Mouse (Mus musculus) kidney, postnatal 14 days (tissue): ENCODE measurements around the gene Cldn16.
A peak's percentile ranks its signal among the peaks of the same experiment; 100 is the strongest.
"Not testable (repeated sequence)": the region's sequence is repeated elsewhere in the genome, so short reads cannot be mapped to it uniquely, and the experiment has no call there.

ENCODE experiments used
- DNase-seq: peaks from one replicate; pipeline ENCODE4 v3.0.0; 2022; ENCODE audit warnings: mixed read lengths

Cldn16 gene

DNA sequence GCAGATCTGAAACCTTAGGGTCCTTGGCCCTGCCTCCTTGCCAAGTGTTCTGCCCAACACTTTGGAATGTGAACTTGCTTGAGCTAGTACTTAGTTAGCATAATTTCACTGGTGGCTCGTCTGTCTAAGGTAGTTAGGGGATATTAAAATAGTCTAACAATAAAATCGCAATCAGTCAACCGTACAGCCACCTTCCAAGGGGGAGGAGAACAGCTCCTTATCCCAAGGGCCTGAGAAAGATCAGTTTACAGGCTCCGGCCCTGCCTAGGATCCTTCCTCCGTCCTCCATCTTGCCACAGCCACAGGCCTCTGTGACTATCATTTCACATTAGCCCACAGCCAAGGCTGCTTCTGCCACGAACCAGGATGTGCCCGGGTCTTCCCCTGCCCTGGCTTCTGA, at the start of gene Cldn16:
Gene Cldn16, plus strand, starts transcription at position 301 of the 400 bp plus-strand sequence.
- DNase-seq, result peak; percentile 12

DNA sequence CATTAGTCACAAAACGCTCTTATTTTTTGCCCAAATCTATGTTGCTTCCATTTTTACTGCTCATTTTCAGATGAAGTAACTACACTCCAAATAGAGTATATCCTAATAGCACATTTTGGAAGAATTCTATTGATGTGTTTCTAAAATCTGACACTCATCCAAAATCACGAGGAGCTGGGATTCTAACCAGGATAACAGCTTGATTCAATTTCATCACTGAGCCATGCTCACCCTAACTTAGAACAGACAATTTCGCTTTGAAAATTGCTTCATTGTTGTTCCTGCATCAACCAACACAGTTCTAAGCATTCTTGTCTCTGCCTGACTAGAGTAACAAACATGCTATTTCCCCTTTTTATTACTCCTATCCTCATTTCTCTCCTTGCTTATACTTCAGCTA, 44.3 kb upstream of the Cldn16 start:
- DNase-seq, result no peak

DNA sequence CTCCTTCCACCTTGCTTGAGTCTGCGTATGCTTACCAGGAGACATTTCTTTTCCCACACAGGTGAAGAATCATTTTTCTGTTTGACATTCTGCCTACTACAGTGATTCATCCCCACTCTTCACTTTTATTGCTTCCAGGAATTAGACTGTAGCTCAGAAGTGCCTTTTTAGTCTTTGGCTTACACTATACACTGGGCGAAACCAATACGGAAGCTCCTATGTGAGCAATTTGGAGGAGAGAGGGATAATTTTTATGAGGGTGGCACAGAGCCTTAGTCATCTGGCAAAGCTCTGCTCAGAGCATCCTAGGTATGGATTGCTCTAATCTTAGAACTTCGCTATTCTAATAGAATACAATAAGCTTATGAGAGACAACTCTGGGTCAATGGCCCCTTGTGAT, 40.9 kb upstream of the Cldn16 start:
- DNase-seq, result no peak

DNA sequence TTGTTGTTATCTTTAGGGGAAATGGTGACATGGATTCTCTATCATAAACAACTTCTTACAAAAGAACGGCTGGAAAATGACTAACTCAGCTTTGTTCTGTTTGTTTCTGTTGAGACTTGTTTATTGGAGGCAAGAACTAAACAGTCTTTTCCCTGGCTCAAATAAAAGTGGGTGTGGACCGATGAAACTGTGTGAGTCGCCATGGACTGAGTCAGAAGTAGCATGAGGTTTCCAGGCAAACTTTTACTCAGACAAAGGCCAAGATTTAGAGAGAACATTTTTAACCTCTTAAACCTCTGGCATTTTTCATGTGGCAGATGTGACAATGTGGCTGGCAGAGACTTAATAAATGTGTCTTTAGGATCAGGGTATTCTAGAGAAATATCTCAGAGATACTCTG, 32.7 kb upstream of the Cldn16 start:
- DNase-seq, result no peak

DNA sequence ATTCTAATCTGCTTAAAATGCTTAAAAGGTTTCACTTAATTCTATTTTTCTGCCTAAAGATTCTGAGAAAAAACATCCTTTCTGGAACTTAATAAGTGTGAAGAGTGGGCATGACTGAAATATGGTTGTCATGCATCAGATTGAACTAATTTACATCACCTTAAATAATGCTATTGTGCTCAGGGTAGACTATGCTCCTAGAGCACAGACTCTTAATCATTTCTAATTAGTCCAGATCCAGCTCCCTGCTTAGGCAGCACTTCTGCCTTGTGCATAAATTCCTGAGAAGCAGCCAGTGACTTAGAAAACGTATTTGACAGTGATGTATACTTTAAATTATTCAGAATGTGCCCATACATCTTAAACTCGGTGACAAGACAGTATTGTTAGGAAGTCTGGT, 29.4 kb upstream of the Cldn16 start:
- DNase-seq, result no peak

DNA sequence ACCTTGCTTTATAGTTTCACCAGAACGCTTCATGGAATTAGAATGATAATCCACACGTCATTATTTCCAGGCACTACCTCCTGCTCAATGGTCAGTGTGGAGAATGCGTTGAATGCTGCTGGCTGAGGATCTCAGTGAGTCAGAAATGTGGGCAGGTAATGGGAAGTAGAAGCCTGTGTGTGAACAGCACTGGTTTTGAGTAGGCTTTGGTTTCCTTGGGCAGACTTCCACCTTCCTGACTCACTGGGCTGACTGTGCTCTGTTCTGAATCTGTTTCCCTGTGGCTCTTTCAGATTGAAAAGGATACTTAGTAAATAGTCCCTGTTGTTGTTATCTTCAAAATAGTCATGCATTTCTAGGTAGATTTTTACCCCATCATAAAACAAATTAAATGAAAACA, 22.9 kb upstream of the Cldn16 start:
- DNase-seq, result no peak

DNA sequence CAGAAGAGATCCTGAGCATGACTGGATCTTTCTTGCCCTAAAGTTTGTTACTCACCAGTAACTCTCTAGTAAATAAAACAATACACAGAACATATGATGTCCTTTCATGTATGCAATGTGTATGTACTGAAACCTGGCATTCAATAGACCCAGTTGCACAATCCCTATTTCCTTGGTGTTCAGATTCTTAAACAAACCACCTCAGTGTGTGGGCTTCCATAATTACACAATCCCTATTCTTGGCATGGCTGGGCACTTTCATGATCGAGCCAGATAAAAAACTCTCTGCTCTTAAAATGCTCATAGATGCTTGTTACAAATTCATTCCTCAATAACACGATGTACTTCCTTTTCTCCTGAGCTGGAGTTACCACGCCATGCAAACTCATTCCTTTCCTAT, 21.8 kb upstream of the Cldn16 start:
- DNase-seq, result no peak

DNA sequence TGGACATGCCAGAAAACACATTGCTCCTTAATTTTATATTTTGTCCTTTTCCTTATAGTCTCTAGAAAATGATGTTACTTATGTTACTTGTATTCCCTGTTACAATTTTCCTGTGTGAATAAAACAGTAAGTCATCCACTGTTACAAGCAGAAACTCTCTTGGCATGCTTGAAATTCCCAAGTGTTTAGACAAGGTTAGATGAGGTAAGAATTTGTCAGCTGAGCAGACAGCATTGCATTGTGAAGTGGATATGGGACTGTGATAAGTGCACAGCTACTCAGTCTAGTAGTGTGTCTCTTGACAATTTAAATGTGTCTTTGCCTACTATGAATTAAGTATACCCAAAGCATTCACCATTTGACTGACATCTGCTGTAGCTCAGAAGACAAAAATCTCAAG, 18.1 kb upstream of the Cldn16 start:
- DNase-seq, result no peak

DNA sequence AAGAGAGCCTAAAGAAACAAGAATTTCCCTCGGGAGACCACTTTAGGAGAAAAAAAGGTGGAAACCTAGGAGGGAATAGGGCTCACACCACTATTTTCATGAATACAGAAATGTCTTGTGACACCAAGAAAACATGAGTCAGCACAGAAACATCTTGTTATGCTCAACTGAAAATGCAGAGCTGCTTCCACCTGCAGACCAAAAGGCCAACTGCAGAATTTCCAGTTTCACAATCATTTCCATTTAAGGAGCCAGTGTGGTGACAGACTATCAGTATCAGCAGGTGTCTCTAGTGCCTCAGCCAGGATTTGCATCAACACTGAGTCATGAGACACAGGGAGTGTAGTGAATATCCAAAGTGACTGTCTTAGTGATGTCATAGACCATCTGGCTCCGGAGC, 15.3 kb upstream of the Cldn16 start:
- peak; percentile 42 for DNase-seq

DNA sequence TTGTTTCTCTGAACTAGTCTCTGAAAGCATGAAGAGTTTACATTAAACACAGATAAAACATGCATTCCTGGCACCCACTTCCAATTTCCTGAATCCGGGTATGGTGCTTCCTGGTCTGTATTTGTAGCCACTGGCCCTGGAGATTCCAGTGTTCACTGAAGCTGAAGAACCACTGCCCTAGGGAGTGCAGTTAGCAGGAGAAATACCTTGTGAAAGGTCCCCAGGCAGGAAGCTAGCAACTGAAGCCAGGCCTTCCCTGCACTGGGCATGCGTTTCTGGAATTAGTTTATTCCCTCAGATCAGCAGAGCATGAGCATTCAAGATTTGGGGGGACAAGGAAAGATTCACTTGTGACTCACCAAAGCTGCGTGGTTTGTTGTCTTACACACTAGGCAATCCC, 8.8 kb upstream of the Cldn16 start:
- peak; percentile 22 for DNase-seq

DNA sequence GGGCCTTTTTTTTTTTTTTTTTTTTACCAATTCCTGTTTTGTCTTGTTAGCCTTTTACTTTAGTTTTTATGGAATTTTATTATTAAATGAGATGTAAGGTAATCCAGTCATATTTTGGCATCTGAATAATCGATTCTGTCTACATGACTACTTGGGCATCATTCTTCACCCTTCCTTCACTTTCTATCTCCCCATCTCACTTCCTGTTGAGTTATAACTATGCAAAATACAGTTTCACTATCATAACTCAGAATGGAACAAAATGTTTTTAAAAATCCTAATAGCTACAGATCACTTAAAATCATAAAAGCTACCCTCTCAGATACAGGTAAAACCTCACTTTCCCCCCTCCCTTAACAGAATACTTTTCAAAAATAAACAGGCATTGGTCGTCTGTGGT, 6.8 kb upstream of the Cldn16 start:
- DNase-seq, result no peak

DNA sequence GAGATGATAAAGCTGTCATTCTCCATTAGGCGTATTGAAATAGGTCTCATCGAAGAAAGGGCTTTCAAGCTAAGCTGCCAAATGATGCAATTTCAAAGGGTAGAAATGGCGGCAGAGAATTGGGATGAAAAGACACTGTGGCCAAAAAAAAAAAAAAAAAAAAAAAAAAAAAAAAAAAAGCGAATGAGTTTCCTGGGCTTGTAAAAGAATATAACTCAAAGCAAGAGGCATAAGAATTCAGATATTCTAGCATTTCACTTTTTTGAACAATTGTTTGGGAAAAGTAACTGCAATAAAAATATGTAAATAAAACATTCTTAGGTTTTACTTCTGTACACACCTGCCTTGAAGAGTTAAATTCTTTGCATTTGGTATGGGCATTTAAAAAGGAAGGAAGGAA, 3.6 kb downstream of the Cldn16 start:
- DNase-seq, result no peak

DNA sequence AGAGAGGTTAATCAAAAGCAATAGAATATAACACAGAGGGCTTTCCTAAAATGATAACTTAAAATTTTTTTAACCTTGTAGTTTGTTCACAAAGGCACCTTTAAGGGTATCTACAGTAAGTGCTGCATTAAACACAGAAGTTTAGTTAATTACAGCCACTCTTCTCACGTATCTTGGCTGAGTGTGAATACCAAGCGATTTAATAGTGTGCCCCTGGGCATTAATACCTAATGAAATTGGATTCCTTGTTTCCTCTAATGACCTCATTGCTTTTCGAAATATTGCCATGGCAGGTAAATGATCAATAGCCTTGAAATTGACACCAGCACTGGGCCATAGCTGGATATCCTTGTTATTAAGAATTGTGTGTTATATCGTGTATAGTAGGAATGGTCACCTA, 8.3 kb downstream of the Cldn16 start:
- peak; percentile 14 for DNase-seq

DNA sequence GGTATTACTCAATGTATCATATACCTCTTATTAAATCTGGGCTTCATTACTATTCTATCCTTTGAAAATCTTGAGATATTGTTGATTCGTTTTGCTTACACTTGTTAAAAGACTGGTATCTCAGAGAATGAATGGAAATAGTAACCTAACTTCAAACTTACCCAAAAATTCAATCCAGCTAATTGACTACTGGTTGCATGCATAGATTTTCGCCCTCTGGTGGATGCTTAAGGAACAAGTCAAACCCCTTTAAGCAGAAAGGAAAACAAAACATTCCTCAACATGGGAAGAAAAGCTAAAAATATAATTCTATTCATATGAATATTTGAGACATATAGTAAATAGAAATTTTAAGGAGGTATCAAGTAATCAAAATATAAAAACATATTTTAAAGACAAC, 32.8 kb downstream of the Cldn16 start:
- DNase-seq, result peak; percentile 32

DNA sequence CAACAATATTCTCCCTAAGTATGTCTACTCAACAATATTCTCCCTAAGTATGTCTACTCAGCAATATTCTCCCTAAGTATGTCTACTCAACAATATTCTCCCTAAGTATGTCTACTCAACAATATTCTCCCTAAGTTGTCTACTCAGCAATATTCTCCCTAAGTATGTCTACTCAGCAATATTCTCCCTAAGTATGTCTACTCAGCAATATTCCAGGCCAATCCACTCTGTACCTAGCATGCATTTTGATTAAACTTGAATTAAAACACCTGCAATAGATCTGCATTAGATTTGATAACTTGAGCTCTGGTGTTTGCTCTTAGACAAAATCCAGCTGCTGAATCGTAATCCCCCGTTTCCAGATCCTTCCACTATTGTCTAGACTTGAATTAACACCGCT, 36.8 kb downstream of the Cldn16 start:
- DNase-seq, result not testable (repeated sequence)

DNA sequence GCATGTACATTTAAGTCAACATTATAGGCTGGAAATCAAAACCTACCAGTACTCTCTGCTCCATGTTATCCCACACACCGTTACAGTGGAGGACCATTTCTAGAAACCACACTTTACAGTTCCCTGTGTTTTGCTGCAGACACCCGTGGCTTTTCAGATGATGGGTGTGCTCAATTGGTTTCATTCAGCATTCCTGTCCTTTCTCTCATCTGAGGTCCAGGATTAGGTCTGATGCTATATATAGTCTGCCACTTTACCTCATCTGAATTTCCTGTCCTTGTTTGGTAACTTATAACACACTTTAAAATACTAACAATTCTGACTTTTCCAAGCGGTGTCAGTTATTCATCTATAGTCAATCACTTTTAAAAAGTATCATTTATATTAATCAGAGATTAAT, 37.8 kb downstream of the Cldn16 start:
- no peak for DNase-seq

DNA sequence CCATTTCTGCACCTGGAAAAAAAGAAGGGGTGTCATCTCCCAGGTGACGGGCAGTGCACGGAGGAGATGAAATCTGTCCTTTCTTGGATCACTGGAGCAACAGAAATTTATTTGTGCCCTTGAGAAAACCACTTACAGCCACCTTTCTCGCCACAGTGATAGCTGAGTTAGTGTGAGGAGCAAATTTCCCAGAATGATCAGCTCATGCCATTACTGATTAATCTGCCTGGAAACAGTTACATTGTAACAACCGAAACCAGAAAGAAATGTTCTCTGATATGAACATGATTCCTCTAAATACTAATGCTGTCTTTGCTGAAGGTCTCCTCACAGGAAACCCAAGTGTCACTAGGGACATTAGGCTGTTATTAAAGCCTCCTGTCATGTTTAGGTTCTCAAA, 42.0 kb downstream of the Cldn16 start:
- peak; percentile 31 for DNase-seq

DNA sequence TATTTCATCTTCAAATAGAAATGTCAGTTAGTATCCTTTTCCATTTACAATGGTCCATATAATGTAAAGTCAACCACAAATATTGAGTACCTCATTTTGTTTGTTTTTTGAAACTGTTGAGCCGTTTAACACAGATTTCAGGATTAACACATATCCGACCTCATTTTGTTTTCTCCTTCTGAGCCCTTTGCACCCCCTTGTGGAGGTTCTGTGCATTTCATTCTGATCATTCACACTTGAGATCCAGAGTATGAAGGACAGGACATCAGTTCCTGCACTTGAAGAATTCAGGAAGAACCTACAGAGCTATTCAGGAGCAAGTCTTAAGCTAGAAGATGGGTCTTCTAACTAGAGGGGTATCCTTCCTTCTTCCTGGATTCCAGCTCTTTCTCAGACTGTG, 56.7 kb downstream of the Cldn16 start:
- peak; percentile 54 for DNase-seq

DNA sequence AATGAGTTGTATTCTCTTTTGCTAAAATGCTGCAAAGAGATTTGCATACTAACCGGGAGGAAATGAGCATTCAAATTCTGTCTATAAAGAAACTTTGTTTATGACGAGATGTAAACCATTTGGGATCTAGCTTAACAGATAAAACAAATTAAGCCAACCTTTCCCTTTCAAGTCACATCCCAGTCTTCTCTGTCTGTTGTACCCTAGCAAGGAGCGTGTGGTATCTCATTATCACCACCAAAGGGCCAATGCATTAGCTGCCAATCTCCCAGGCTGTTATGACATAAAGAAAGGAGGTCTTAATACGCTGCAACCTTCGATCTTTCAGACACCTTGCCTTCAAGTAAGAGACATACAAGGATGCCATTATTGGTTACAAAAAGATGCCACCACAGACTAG, 62.9 kb downstream of the Cldn16 start:
- no peak for DNase-seq

DNA sequence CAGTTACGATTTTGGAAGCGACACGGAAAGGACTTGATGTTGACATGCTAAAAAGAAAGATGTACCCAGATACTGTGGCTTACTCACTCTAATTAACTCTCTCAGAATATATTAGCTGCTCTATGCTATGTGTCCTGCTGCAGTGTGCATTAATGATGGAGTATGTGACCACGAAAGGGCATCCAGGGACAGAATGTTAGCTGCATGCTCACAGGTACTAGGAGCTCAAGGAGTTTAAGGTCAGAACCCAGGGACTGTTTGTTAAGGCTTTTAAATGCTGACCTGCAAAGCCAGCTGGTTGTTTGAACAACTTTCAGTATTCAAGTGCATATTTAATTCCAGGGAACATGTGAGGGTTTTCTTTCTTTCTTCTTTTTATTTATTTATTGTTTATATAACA, 63.7 kb downstream of the Cldn16 start, which contains the start of gene Tmem207:
Gene Tmem207, minus strand, starts transcription at position 101 of the 400 bp plus-strand sequence.
- no peak for DNase-seq

DNA sequence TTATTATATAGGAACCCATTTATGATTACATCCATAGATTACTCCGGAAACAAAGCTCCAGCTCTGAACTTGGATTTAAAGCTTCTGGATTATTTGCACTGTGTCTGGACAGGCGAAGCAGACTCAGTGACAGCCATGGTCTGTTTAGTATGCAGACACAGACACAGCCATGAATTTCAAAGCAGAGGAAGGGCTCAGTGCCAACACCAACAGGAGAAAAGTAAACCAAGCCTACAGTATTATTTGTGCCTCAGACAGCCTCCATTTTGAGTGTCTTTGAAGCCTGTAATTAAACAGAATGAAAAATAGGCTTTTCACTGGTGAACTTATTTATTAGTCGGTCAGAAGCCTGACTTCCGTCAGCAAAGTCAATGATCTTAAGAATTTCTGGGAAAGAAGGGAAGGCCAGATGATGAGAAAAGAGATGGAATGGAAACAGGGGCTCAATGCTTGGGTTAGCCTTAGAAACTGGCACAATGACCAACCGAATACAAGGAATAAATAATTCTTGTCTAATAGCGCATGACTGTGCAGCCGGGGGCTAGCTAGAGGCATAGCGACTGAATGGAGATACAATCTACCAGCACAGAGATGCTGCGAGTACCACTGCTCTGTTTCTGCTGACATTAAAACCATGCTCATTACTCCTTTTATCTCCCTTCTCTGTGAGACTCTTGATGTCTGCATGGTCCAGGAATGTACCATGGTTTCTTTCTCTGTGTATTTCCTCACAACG, 65.2 kb downstream of the Cldn16 start:
- DNase-seq, result peak; percentile 63

DNA sequence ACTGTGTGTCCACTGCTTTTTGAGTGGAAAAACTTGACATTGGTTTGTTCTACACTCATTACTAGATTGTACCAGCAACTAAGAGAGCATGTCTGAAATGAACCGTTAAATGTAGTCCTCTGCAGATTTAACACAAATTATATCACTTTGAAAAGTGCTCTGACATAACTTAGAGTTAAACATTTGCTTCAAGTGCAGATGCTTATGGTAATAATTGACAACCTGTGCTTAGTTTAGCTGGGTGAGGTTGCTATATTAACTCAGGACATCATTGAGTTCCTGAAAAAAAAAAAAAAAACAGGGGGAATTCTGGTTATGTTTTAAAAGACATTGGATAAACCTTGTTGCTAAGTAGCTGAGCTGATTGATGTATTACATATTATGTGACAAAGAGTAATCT, 67.5 kb downstream of the Cldn16 start:
- DNase-seq, result peak; percentile 27

DNA sequence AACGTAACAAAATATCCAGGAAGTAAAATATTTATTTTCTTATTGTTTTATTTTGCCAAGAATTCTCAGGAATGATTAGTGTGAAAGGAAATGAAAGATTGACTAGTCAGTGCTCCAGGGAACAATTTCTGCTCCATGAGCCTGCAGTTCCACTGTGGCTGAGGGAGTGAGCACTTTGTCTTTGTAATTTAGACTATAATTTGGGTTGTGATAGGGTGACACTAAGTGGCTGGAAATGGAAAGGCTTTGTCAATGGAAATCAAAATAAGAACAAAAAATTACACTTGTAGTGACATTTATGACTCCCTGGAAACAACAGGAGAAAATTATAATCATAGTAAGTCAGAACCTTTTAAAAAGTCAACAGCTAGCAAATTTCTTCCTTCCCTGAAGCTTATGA, 69.4 kb downstream of the Cldn16 start:
- no peak for DNase-seq
